Mouse (Mus musculus) lung, postnatal 0 days (tissue): ENCODE results near the gene Smarcd1. TPM values are rescaled to one million over a fixed set of nuclear protein-coding genes. Genes with fewer than 3 reads are reported as not detected.

Source experiments
- ATAC-seq: fragments of 200-750 bp; cut with Nextera tagmentation; 2 replicates; pipeline ENCODE4 v1.8.0; 2017; ENCODE audit warnings: moderate library complexity
- DNase-seq: peaks from one replicate; pipeline ENCODE4 v3.0.0-alpha.2; 2016; ENCODE audit warnings: low spot score
- H3K27ac ChIP-seq: fragments of 300-500 bp; sonication (generic); 2 replicates; pipeline ENCODE4 v1.5.1; 2014; ENCODE audit warnings: antibody characterized with exemption, mild to moderate bottlenecking, low read length, mixed read lengths
- H3K27me3 ChIP-seq: fragments of 300-500 bp; sonication (generic); replicated peaks from 2 replicates; pipeline ENCODE4 v1.6.1; 2014; ENCODE audit warnings: low read length, mixed read lengths; ENCODE audit not compliant: insufficient read depth
- H3K36me3 ChIP-seq: fragments of 300-500 bp; sonication (generic); 2 replicates; pipeline ENCODE4 v1.6.1; 2014; ENCODE audit warnings: low read length, mixed read lengths; ENCODE audit not compliant: insufficient read depth
- H3K4me1 ChIP-seq: fragments of 300-500 bp; sonication (generic); 2 replicates; pipeline ENCODE4 v1.6.1; 2014; ENCODE audit warnings: antibody characterized with exemption, low read depth, low read length, mixed read lengths; ENCODE audit not compliant: insufficient read depth
- H3K4me2 ChIP-seq: fragments of 300-500 bp; sonication (generic); replicated peaks from 2 replicates; pipeline ENCODE4 v1.6.1; 2014; ENCODE audit warnings: low read depth, mild to moderate bottlenecking, low read length, moderate library complexity, mixed read lengths
- H3K4me3 ChIP-seq: fragments of 300-500 bp; sonication (generic); 2 replicates; pipeline ENCODE4 v1.5.1; 2014; ENCODE audit warnings: low read depth, low read length
- H3K9ac ChIP-seq: fragments of 300-500 bp; sonication (generic); replicated peaks from 2 replicates; pipeline ENCODE4 v1.6.1; 2014; ENCODE audit warnings: low read depth, mild to moderate bottlenecking
- H3K9me3 ChIP-seq: fragments of 300-500 bp; sonication (generic); 2 replicates; pipeline ENCODE4 v1.6.1; 2016; ENCODE audit warnings: low read length, mixed read lengths
- CTCF ChIP-seq: IDR thresholded peaks from 2 replicates; pipeline ENCODE4 v1.5.1; 2016; ENCODE audit warnings: antibody characterized with exemption, mild to moderate bottlenecking
- EP300 ChIP-seq: IDR thresholded peaks from 2 replicates; pipeline ENCODE4 v1.6.1; 2016; ENCODE audit warnings: antibody characterized with exemption, mild to moderate bottlenecking, control low read depth
- WGBS: fragments of 180-500 bp; shearing (Covaris S2); extraction: QIAGEN DNeasy Blood & Tissue Kit; methylation state at CpG from one replicate; pipeline ENCODE4 v1.1.7; 2014; 5-methylcytosine and 5-hydroxymethylcytosine counted together
- polyA plus RNA-seq: library from polyadenylated mRNA; unstranded; fragments of >200 nt; fragmentation: Nextera tagmentation; extraction: Ambion mirVana; gene quantifications from 2 replicates; pipeline ENCODE4 v1.2.1, GENCODE M21; 2015

Smarcd1 gene
- polyA plus RNA-seq, 1 experiment from 2014 or later, result 20.4 TPM

- no peak for ATAC-seq
- H3K27ac ChIP-seq, result no peak overlapping the region
- TF ChIP-seq EP300 (no peak), CTCF (no peak)
- no peaks in the 10 kb centered on the region for H3K9me3 ChIP-seq
- H3K9ac ChIP-seq, result no peak overlapping the region
- DNase-seq, result no peak
- no peak overlapping the region for H3K4me2 ChIP-seq
- H3K36me3 ChIP-seq, result peaks cover 21% of the 10 kb centered on the region; the same call in 1 of the 2 replicates
- H3K4me1 ChIP-seq, result no peaks in the 10 kb centered on the region
- no peaks in the 10 kb centered on the region for H3K27me3 ChIP-seq
- 91% methylated on average over 2 of the region's 2 CpGs for WGBS
- no peak overlapping the region for H3K4me3 ChIP-seq
Observed at GRCm38 (mm10) chr15:99735631-99736030, 33.7 kb downstream of the Smarcd1 start.

DNA sequence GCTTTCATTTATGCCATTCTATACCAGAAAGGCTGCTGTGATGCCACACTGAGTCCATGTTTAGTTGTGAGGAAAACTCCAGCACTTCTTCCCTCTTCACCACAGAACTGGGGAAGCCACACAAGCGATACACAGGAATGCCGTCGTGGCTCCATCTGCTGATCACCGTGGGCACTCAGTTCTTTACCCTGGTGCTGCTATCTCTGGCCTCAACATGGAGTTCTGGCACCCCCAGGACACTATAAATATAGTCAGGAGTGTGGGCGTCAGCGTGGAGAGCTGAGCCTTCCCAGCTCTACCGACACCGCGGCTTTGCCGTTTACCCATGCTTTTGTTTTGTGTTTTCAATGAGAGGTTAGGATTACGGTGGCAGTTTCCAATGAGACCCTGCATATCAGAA, 34.7 kb downstream of the Smarcd1 start:
- Histone ChIP-seq H3K36me3 (peaks cover 21% of the 10 kb centered on the region; the same call in 1 of the 2 replicates), H3K27ac (no peak overlapping the region), H3K4me3 (no peak overlapping the region), H3K9ac (no peak overlapping the region), H3K4me1 (no peaks in the 10 kb centered on the region), H3K9me3 (no peaks in the 10 kb centered on the region), H3K27me3 (no peaks in the 10 kb centered on the region), H3K4me2 (no peak overlapping the region)
- TF ChIP-seq EP300 (no peak), CTCF (no peak)
- ATAC-seq (no peak), DNase-seq (no peak)
- 87% methylated on average over 11 of the region's 11 CpGs for whole genome bisulfite sequencing

GRCm38 (mm10) chr15:99740229-99740628, 38.3 kb downstream of the Smarcd1 start:
- H3K4me3 ChIP-seq, result no peak overlapping the region
- no peak overlapping the region for H3K27ac ChIP-seq
- H3K4me1 ChIP-seq, result no peaks in the 10 kb centered on the region
- H3K27me3 ChIP-seq, result no peaks in the 10 kb centered on the region
- H3K36me3 ChIP-seq, result peaks cover 26% of the 10 kb centered on the region; the same call in 1 of the 2 replicates
- no peaks in the 10 kb centered on the region for H3K9me3 ChIP-seq
- TF ChIP-seq CTCF, result no peak
- TF ChIP-seq EP300, result no peak
- WGBS, result 93% methylated on average over 4 of the region's 4 CpGs
- H3K4me2 ChIP-seq, result no peak overlapping the region
- ATAC-seq (no peak), DNase-seq (no peak)
- no peak overlapping the region for H3K9ac ChIP-seq

DNA sequence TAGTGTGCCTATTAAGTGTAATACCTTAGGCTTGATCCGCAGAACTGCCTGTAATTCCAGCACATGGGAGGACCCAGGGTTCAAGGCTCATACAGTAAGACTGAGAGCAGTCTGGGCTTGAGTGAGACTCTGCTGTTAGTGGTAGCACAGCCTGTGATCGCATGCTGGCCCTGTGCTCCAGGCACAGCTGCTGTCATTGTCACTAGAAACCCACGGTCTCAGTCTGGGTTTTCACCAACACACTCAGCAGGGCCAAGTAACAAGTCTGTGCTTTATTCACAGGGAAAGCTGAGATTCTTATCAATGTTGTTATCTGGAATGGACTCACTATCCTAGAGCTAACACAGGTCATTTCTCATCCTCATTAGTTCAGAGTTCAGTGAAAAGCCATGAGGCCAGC, 52.3 kb downstream of the Smarcd1 start:
- Histone ChIP-seq H3K4me3 (no peak overlapping the region), H3K9me3 (no peaks in the 10 kb centered on the region), H3K4me2 (no peak overlapping the region), H3K27ac (no peak overlapping the region), H3K4me1 (no peaks in the 10 kb centered on the region), H3K36me3 (0 out of 2 replicates have a peak, but pooled peaks cover 3% of the 10 kb centered on the region), H3K9ac (no peak overlapping the region), H3K27me3 (no peaks in the 10 kb centered on the region)
- 55% methylated on average over 3 of the region's 3 CpGs for WGBS
- no peak for ATAC-seq
- TF ChIP-seq CTCF (no peak), EP300 (no peak)
- DNase-seq, result no peak

Other genes with a start within 250 kb of the Smarcd1 start
- 5.2 and 6.0 TPM in 2 replicates for gene Nckap5l, start 244.4 kb upstream of the Smarcd1 start, polyA plus RNA-seq
- 11.2 and 11.5 TPM in 2 replicates for gene Bcdin3d, start 227.4 kb upstream of the Smarcd1 start, polyA plus RNA-seq
- 0.81 and 0.95 TPM in 2 replicates for gene Faim2, start 174.0 kb upstream of the Smarcd1 start, polyA plus RNA-seq
- not detected in 2 replicates for gene Aqp2, start 123.1 kb upstream of the Smarcd1 start, polyA plus RNA-seq
- 551 and 593 TPM in 2 replicates for gene Aqp5, start 111.3 kb upstream of the Smarcd1 start, polyA plus RNA-seq
- not detected in 2 replicates for gene Aqp6, start 100.7 kb upstream of the Smarcd1 start, polyA plus RNA-seq
- 7.5 and 10.9 TPM in 2 replicates for gene Racgap1, start 50.5 kb upstream of the Smarcd1 start, polyA plus RNA-seq
- gene Asic1, start 31.8 kb upstream of the Smarcd1 start, polyA plus RNA-seq, result 1.3 TPM in 2 replicates
- gene Gm17349, start 3.4 kb downstream of the Smarcd1 start, polyA plus RNA-seq, result 3.2 TPM in 1 of 2 replicates, not detected in the other
- 10.0 and 13.2 TPM in 2 replicates for gene Gpd1, start 15.4 kb downstream of the Smarcd1 start, polyA plus RNA-seq
- gene Cox14, start 23.5 kb downstream of the Smarcd1 start, polyA plus RNA-seq, result 197 and 206 TPM in 2 replicates
- gene Cers5, start 70.8 kb downstream of the Smarcd1 start, polyA plus RNA-seq, result 67.1 and 71.5 TPM in 2 replicates
- gene Lima1, start 173.3 kb downstream of the Smarcd1 start, polyA plus RNA-seq, result 28.6 and 38.5 TPM in 2 replicates